Mouse (Mus musculus) naive thymus-derived CD4-positive, alpha-beta T cell, adult 2 months (primary cell): Measurements from ENCODE around the gene Ttc30a2.

Experiments used
- DNase-seq: peaks from one replicate; pipeline ENCODE4 v3.0.0-alpha.2; 2011; ENCODE audit warnings: low read depth

Ttc30a2 gene

DNA sequence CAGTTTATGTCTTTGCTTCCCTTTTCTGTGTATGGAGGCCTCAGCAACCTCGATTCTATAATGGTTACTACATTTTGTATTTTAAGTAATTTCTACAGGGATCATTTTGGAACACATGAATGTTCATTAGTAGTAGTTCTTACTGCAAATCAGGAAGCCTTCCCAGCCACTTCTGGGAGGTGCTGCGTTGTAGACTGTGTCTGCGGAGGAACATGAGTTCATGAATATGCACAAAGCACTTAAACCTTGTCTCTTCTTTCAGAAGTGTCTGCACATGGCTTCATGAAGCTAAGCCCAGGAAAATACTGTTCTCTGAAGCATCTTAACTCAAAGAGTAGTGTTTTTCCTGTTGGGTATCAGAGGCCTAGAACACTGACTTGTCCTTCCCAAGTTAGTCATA is 50.0 kb downstream of the Ttc30a2 start:
- DNase-seq = no peak

DNA sequence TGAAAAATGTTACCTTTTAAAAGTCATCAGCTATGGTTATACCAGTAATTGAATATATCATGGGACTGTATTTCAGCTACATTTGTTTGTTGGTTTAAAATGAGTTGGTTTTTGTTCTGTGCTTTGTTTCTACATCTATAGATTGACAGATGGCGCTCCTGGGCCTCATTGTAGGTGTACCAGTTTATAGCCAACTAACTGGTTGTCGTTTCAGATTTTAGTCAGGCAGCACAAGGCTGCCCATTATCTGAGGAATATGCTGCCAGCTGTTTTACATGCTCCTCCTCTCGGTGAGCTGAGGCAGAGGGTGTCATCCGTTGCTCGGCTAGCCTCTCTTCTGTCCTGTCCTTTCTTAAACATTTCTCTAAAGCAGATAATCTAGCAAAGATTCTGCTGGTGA is 51.9 kb downstream of the Ttc30a2 start:
- DNase-seq = no peak
